Mouse (Mus musculus): Measurements from ENCODE around the gene Spata25. TPM values are rescaled to one million over a fixed set of nuclear protein-coding genes. Genes with fewer than 3 reads are reported as not detected.
A peak's percentile ranks its signal among the peaks of the same experiment; 100 is the strongest.

The Spata25 gene
- total RNA-seq, 2 experiments from 2014 or later: 0.45 to 0.58 TPM

- TF ChIP-seq CTCF (IDR thresholded peaks at IDR 0.05): no peak
- no peak overlapping the region for H3K27ac ChIP-seq
- DNase-seq (ENCODE audit: extremely low spot score in 1 of 2, low spot score in 2 of 2): no peak
- intact Hi-C loops (cut with DNase I): no loop called here
- peak overlapping the region; percentile 90; the same call in 1 of the 2 replicates for H3K4me3 ChIP-seq
Measured at GRCm38 (mm10) chr2:164835164-164835563, 6.8 kb upstream of the Spata25 start.

GRCm38 (mm10) chr2:164834531-164834930, 6.2 kb upstream of the Spata25 start:
- peak overlapping the region; percentile 94 for H3K27ac ChIP-seq
- no peak for DNase-seq (ENCODE audit: extremely low spot score in 1 of 2, low spot score in 2 of 2)
- intact Hi-C loops (cut with DNase I): no loop called here

GRCm38 (mm10) chr2:164833314-164833959, 5.1 kb upstream of the Spata25 start, which contains the start of gene Neurl2:
Neurl2 (minus strand) TSS chr2:164833456.
- no peak for TF ChIP-seq CTCF (IDR thresholded peaks at IDR 0.05)
- Histone ChIP-seq H3K27ac (peak within 1 kb of the TSS; percentile 94), H3K4me3 (peak within 1 kb of the TSS; percentile 90)
- intact Hi-C loops (cut with DNase I): loop anchor here (1.0 to 2.0 kb wide), 2 partner anchors 46 to 77 kb away; partner anchors contain the start of genes Pcif1 and Zfp335
- peak; percentile 85 to 87 for DNase-seq (ENCODE audit: extremely low spot score in 1 of 2, low spot score in 2 of 2)

More at GRCm38 (mm10) chr2:164834531-164834930, 6.2 kb upstream of the Spata25 start:
- H3K4me3 ChIP-seq: peak overlapping the region; percentile 90
- peak; percentile 19 for TF ChIP-seq CTCF (IDR thresholded peaks at IDR 0.05)

GRCm38 (mm10) chr2:164832748-164833301, 4.5 kb upstream of the Spata25 start, which contains the start of gene Ctsa:
Ctsa (plus strand) TSS chr2:164832873.
- intact Hi-C loops (cut with DNase I): loop anchor here (1.0 to 2.0 kb wide), 2 partner anchors 46 to 78 kb away; partner anchors contain the start of genes Pcif1 and Zfp335
- Histone ChIP-seq H3K27ac (peak within 1 kb of the TSS; percentile 94), H3K4me3 (peak within 1 kb of the TSS; percentile 90)
- peak; percentile 59 for TF ChIP-seq CTCF (IDR thresholded peaks at IDR 0.05)
- peak; percentile 76 to 78 for DNase-seq (ENCODE audit: extremely low spot score in 1 of 2, low spot score in 2 of 2)

- intact Hi-C loops (cut with DNase I): loop anchor here (2.0 kb wide), 1 partner anchor 79 kb away; the partner anchor contains the start of gene Zfp335
- no peak for TF ChIP-seq CTCF (IDR thresholded peaks at IDR 0.05)
- Histone ChIP-seq H3K27ac (peak overlapping the region; percentile 94), H3K4me3 (peak overlapping the region; percentile 90)
- DNase-seq (ENCODE audit: extremely low spot score in 1 of 2, low spot score in 2 of 2): peak in 1 of 2 experiments; percentile 25
Measured at GRCm38 (mm10) chr2:164832032-164832747, 3.9 kb upstream of the Spata25 start.

- Histone ChIP-seq H3K27ac (no peak overlapping the region), H3K4me3 (no peak overlapping the region)
- intact Hi-C loops (cut with DNase I): no loop called here
- TF ChIP-seq CTCF (IDR thresholded peaks at IDR 0.05): no peak
- DNase-seq (ENCODE audit: extremely low spot score in 1 of 2, low spot score in 2 of 2): no peak
Measured at GRCm38 (mm10) chr2:164831029-164831428, 2.7 kb upstream of the Spata25 start.

GRCm38 (mm10) chr2:164829090-164829489, 753 bp upstream of the Spata25 start:
- intact Hi-C loops (cut with DNase I): no loop called here
- TF ChIP-seq CTCF (IDR thresholded peaks at IDR 0.05): no peak
- no peak overlapping the region for H3K27ac ChIP-seq
- no peak for DNase-seq (ENCODE audit: extremely low spot score in 1 of 2, low spot score in 2 of 2)
- H3K4me3 ChIP-seq: no peak overlapping the region

- intact Hi-C loops (cut with DNase I): no loop called here
- no peak for DNase-seq (ENCODE audit: extremely low spot score in 1 of 2, low spot score in 2 of 2)
- no peak for TF ChIP-seq CTCF (IDR thresholded peaks at IDR 0.05)
- H3K4me3 ChIP-seq: no peak overlapping the region
- no peak overlapping the region for H3K27ac ChIP-seq
Measured at GRCm38 (mm10) chr2:164827146-164827850, 1.0 kb downstream of the Spata25 start.

- no peak overlapping the region for H3K27ac ChIP-seq
- TF ChIP-seq CTCF (IDR thresholded peaks at IDR 0.05): no peak
- intact Hi-C loops (cut with DNase I): no loop called here
- no peak overlapping the region for H3K4me3 ChIP-seq
- no peak for DNase-seq (ENCODE audit: extremely low spot score in 1 of 2, low spot score in 2 of 2)
Measured at GRCm38 (mm10) chr2:164825521-164825920, 2.8 kb downstream of the Spata25 start.

- Histone ChIP-seq H3K27ac (no peak overlapping the region), H3K4me3 (peak overlapping the region; percentile 68)
- DNase-seq (ENCODE audit: extremely low spot score in 1 of 2, low spot score in 2 of 2): no peak
- no peak for TF ChIP-seq CTCF (IDR thresholded peaks at IDR 0.05)
- intact Hi-C loops (cut with DNase I): loop anchor here (2.0 kb wide), 1 partner anchor 19 kb away; the partner anchor contains the start of genes Acot8 and Zswim3
Measured at GRCm38 (mm10) chr2:164823969-164824368, 4.4 kb downstream of the Spata25 start.

GRCm38 (mm10) chr2:164823181-164823585, 5.2 kb downstream of the Spata25 start:
- Histone ChIP-seq H3K27ac (peak overlapping the region; percentile 96), H3K4me3 (peak overlapping the region; percentile 68)
- TF ChIP-seq CTCF (IDR thresholded peaks at IDR 0.05): peak; percentile 17; the same call in 1 of the 2 replicates
- intact Hi-C loops (cut with DNase I): loop anchor here (2.0 kb wide), 1 partner anchor 18 kb away; the partner anchor contains the start of genes Acot8 and Zswim3
- DNase-seq (ENCODE audit: extremely low spot score in 1 of 2, low spot score in 2 of 2): peak in 1 of 2 experiments; percentile 41

Data from left cerebral cortex, adult 2 months (tissue).